Mouse (Mus musculus) kidney, adult 2 months (tissue): ENCODE measurements at regions not wholly inside any gene's neighbourhood (a gene's known extent, or its start where the extent isn't known, plus 50 kb on each side); places are given as distances from the start of the nearest gene placed in this dataset.

Source experiments
- CTCF ChIP-seq: fragments of 200-500 bp; conservative IDR thresholded peaks from 2 replicates; pipeline ENCODE4 v1.5.1; 2011; ENCODE audit warnings: low read depth, mild to moderate bottlenecking, control low read depth, low read length, moderate library complexity, mixed read lengths; ENCODE audit not compliant: insufficient read depth, insufficient read length
- POLR2A ChIP-seq: fragments of 200-500 bp; IDR thresholded peaks from one replicate; pipeline ENCODE4 v1.6.1; 2011; ENCODE audit warnings: low read depth, low read length, control low read depth

GRCm38 (mm10) chr14:103427873-103428272 lies 81.3 kb upstream of the Mycbp2 start:
- no peak for TF ChIP-seq CTCF
- no peak for TF ChIP-seq POLR2A
